13 mouse cellular contexts compared by ENCODE assay signal in genomic region chr2:129864958-129865357, GRCm38 (mm10).
DNase-seq lines count a peak whose midpoint lies in the region; ATAC-seq and TF ChIP-seq lines count a peak whose summit lies in the region.
"Had no signal": no experiment of that assay in that cellular context is flagged by ENCODE, and none has a peak within 500 bp of the region (broad histone marks: within the 10 kb centered on the region; RNA-seq: fewer than 3 reads in every experiment).

No protein-coding gene starts in this region.

- no peak overlapping the region for H3K4me2 ChIP-seq in midbrain, postnatal 0 days (ENCODE audit: low read depth, low read length, poor library complexity, severe bottlenecking)
- no peak overlapping the region for H3K4me2 ChIP-seq in midbrain, embryonic 11.5 days
- H3K4me2 ChIP-seq: liver, embryonic 13.5 days; midbrain, embryonic 13.5 days; stomach, embryonic 15.5 days had no signal

- no peak for TF ChIP-seq CTCF in midbrain, postnatal 0 days (IDR thresholded peaks at IDR 0.05)

- no peaks in the 10 kb centered on the region for H3K36me3 ChIP-seq in midbrain, postnatal 0 days (ENCODE audit: insufficient read depth, low read length)
- no peaks in the 10 kb centered on the region for H3K36me3 ChIP-seq in midbrain, embryonic 11.5 days (ENCODE audit: control insufficient read depth, insufficient read depth, low read length)
- H3K36me3 ChIP-seq: liver, embryonic 13.5 days; midbrain, embryonic 13.5 days; stomach, embryonic 15.5 days had no signal

- 0 out of 2 replicates have a peak, but pooled peaks have one; percentile 38 for ATAC-seq in midbrain, postnatal 0 days (ENCODE audit: low FRiP score)
- ATAC-seq in midbrain, embryonic 11.5 days (ENCODE audit: low FRiP score) = no peak
- ATAC-seq: CD4-positive, CD25-positive, alpha-beta regulatory T cell, adult 4 months; midbrain, embryonic 13.5 days had no signal

- no peak overlapping the region for H3K9ac ChIP-seq in midbrain, postnatal 0 days (replicated peaks; ENCODE audit: low read length, poor library complexity, severe bottlenecking)
- no peak overlapping the region for H3K9ac ChIP-seq in midbrain, embryonic 11.5 days (ENCODE audit: low read length)
- H3K9ac ChIP-seq: liver, embryonic 13.5 days; midbrain, embryonic 13.5 days; stomach, embryonic 15.5 days had no signal

- no peak overlapping the region for H3K4me3 ChIP-seq in midbrain, postnatal 0 days (ENCODE audit: low read depth, low read length)
- no peak overlapping the region for H3K4me3 ChIP-seq in midbrain, embryonic 11.5 days (ENCODE audit: low read depth, low read length)
- H3K4me3 ChIP-seq: liver, embryonic 13.5 days; midbrain, embryonic 13.5 days; stomach, embryonic 15.5 days had no signal

- no peak overlapping the region for H3K27ac ChIP-seq in midbrain, postnatal 0 days (ENCODE audit: low read depth, low read length)
- H3K27ac ChIP-seq in midbrain, embryonic 11.5 days (ENCODE audit: low read depth, low read length) = no peak overlapping the region
- H3K27ac ChIP-seq: liver, embryonic 13.5 days; midbrain, embryonic 13.5 days; stomach, embryonic 15.5 days had no signal

- DNase-seq in heart, adult 11 months = peak; percentile 91
- no peak for DNase-seq in heart, adult 8-10 months (ENCODE audit: low spot score)
- DNase-seq in midbrain, postnatal 0 days (ENCODE audit: low spot score) = peak; percentile 12
- DNase-seq in midbrain, embryonic 11.5 days (ENCODE audit: low spot score, missing footprints) = no peak
- DNase-seq in cerebellum, adult 8-10 months = peak; percentile 82
- DNase-seq in skeletal muscle tissue, adult 2 months (ENCODE audit: low read depth, low spot score) = peak; percentile 61
- DNase-seq in heart, postnatal 4 days = no peak
- DNase-seq: gastrocnemius, postnatal 14 days; liver, embryonic 13.5 days; thymus, postnatal 25 days had no signal

- H3K27me3 ChIP-seq in midbrain, postnatal 0 days (ENCODE audit: insufficient read depth, low read length) = no peaks in the 10 kb centered on the region
- no peaks in the 10 kb centered on the region for H3K27me3 ChIP-seq in midbrain, embryonic 11.5 days (ENCODE audit: control insufficient read depth, insufficient read depth, low read length)
- H3K27me3 ChIP-seq: liver, embryonic 13.5 days; midbrain, embryonic 13.5 days; stomach, embryonic 15.5 days had no signal

- H3K4me1 ChIP-seq in midbrain, postnatal 0 days (ENCODE audit: insufficient read depth, low read length) = no peaks in the 10 kb centered on the region
- no peaks in the 10 kb centered on the region for H3K4me1 ChIP-seq in midbrain, embryonic 11.5 days (ENCODE audit: control insufficient read depth, insufficient read depth, low read length)
- H3K4me1 ChIP-seq: liver, embryonic 13.5 days; stomach, embryonic 15.5 days had no signal

- H3K9me3 ChIP-seq in midbrain, postnatal 0 days (ENCODE audit: low read length) = no peaks in the 10 kb centered on the region
- H3K9me3 ChIP-seq in midbrain, embryonic 11.5 days (ENCODE audit: control insufficient read depth, low read length) = no peaks in the 10 kb centered on the region
- H3K9me3 ChIP-seq: liver, embryonic 13.5 days; midbrain, embryonic 13.5 days; stomach, embryonic 15.5 days had no signal

- 46% methylated on average over 3 of the region's 3 CpGs for WGBS in midbrain, postnatal 0 days
- 62% methylated on average over 3 of the region's 3 CpGs for WGBS in midbrain, embryonic 11.5 days

Comparison
In these comparisons a context has a peak if more than half of its experiments do, and no peak if none do; other contexts are left out.
1. DNase-seq: peak in heart, adult 11 months (single experiment), midbrain, postnatal 0 days (single experiment), cerebellum, adult 8-10 months (single experiment) and skeletal muscle tissue, adult 2 months (single experiment); none in heart, adult 8-10 months (single experiment), midbrain, embryonic 11.5 days (single experiment) and heart, postnatal 4 days (single experiment).